Mouse (Mus musculus) limb, embryonic 14.5 days (tissue): ENCODE measurements around the gene Bicc1. TPM values are rescaled to one million over a fixed set of nuclear protein-coding genes. Genes with fewer than 3 reads are reported as not detected.

Experiments used
- ATAC-seq: fragments of 200-750 bp; cut with Nextera tagmentation; 2 replicates; pipeline ENCODE4 v1.8.0; 2017; ENCODE audit warnings: low read depth, moderate number of reproducible peaks, moderate TSS enrichment; ENCODE audit not compliant: low FRiP score
- DNase-seq: peaks from one replicate; pipeline ENCODE4 v3.0.0-alpha.2; 2015; ENCODE audit warnings: low spot score
- H3K27ac ChIP-seq: fragments of 300-500 bp; sonication (generic); replicated peaks from 2 replicates; pipeline ENCODE4 v1.5.1; 2014; ENCODE audit warnings: low read depth, mild to moderate bottlenecking, low read length, moderate library complexity, mixed read lengths
- H3K27me3 ChIP-seq: fragments of 300-500 bp; sonication (generic); 2 replicates; pipeline ENCODE4 v1.6.1; 2014; ENCODE audit warnings: low read length, mixed read lengths; ENCODE audit not compliant: control insufficient read depth, insufficient read depth
- H3K36me3 ChIP-seq: fragments of 300-500 bp; sonication (generic); 2 replicates; pipeline ENCODE4 v1.6.1; 2014; ENCODE audit warnings: mild to moderate bottlenecking, low read length, moderate library complexity, mixed read lengths; ENCODE audit not compliant: control insufficient read depth, insufficient read depth
- H3K4me1 ChIP-seq: fragments of 300-500 bp; sonication (generic); 2 replicates; pipeline ENCODE4 v1.6.1; 2014; ENCODE audit warnings: antibody characterized with exemption, low read length, mixed read lengths; ENCODE audit not compliant: control insufficient read depth, insufficient read depth
- H3K4me2 ChIP-seq: fragments of 300-500 bp; sonication (generic); replicated peaks from 2 replicates; pipeline ENCODE4 v1.6.1; 2014; ENCODE audit warnings: low read depth, mild to moderate bottlenecking, low read length, moderate library complexity; ENCODE audit not compliant: severe bottlenecking
- H3K4me3 ChIP-seq: fragments of 300-500 bp; sonication (generic); replicated peaks from 2 replicates; pipeline ENCODE4 v1.5.1; 2014; ENCODE audit warnings: low read length
- H3K9ac ChIP-seq: fragments of 300-500 bp; sonication (generic); 2 replicates; pipeline ENCODE4 v1.6.1; 2014; ENCODE audit warnings: mild to moderate bottlenecking, low read depth, low read length, moderate library complexity; ENCODE audit not compliant: severe bottlenecking
- H3K9me3 ChIP-seq: fragments of 300-500 bp; sonication (generic); 2 replicates; pipeline ENCODE4 v1.6.1; 2016; ENCODE audit warnings: low read length; ENCODE audit not compliant: control insufficient read depth
- POLR2A ChIP-seq: fragments of 200-500 bp; IDR thresholded peaks from 2 replicates; pipeline ENCODE4 v1.8.0; 2012; ENCODE audit warnings: inconsistent platforms, mild to moderate bottlenecking, moderate library complexity, borderline replicate concordance; ENCODE audit not compliant: insufficient read depth, insufficient read length; ENCODE audit errors: extremely low read depth
- WGBS: fragments of 180-500 bp; shearing (Covaris S2); extraction: QIAGEN DNeasy Blood & Tissue Kit; methylation state at CpG from one replicate; pipeline ENCODE4 v1.1.7; 2014; 5-methylcytosine and 5-hydroxymethylcytosine counted together
- polyA plus RNA-seq, 2 experiments: library from polyadenylated mRNA; depleted of rRNA in 1 of 2; stranded (reverse) in 1 of 2; unstranded in 1 of 2; fragments of >200 nt; fragmentation: Nextera tagmentation in 1 of 2; extraction: Ambion mirVana in 1 of 2; gene quantifications; 2 replicates each; pipeline versions ENCODE4 v1.2.1 to v1.2.3; 2012 to 2014

Gene Bicc1
- polyA plus RNA-seq, 2 experiments: 38.8 to 50.5 TPM

DNA sequence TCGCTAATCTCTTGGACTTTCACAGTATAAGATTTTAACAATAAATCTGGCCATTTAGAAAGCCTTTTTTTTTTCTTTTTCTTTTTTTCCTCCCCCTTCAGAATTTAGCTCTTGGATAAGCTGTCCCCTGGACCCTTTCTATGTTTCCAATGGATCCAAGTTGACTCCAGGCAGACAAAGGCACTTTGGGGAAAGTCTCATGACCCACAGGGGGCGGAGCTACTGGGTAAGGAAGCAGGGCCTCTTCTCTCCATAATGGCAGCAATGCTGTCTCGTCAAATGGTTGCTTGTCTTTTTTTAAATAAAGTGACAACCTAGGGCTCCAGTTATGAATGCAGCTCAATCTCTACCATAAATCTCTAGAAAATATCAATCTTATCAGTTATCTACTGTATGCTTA lies 235.6 kb downstream of the Bicc1 start:
- Histone ChIP-seq H3K36me3 (peaks cover 40% of the 10 kb centered on the region), H3K9me3 (no peaks in the 10 kb centered on the region), H3K4me1 (no peaks in the 10 kb centered on the region), H3K9ac (no peak overlapping the region), H3K4me2 (no peak overlapping the region), H3K27ac (no peak overlapping the region), H3K4me3 (no peak overlapping the region), H3K27me3 (no peaks in the 10 kb centered on the region)
- TF ChIP-seq POLR2A: no peak
- ATAC-seq (no peak), DNase-seq (no peak)
- 93% methylated on average over 3 of the region's 3 CpGs for WGBS

DNA sequence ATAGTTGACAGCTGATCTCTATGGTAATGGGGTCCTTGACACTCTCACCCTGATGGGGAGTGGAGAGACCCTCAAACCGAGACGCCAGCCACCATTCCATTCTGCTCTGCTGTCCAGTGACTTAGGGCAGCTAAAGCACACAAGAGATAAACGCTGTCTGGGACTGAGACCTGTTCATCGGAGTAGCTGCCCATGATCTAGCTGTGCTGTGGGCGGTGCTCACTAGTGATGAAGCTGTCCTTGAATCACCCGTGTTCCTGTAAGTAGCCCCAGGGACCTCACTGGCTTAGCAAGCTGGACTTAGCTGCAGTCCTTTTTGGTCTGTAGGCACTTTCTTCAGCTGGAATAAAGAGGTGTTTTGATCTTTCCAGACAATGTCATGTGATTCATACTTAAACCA lies 238.0 kb downstream of the Bicc1 start:
- TF ChIP-seq POLR2A: no peak
- no peaks in the 10 kb centered on the region for H3K9me3 ChIP-seq
- no peak overlapping the region for H3K27ac ChIP-seq
- H3K27me3 ChIP-seq: no peaks in the 10 kb centered on the region
- H3K9ac ChIP-seq: no peak overlapping the region
- peaks cover 22% of the 10 kb centered on the region for H3K36me3 ChIP-seq
- no peak overlapping the region for H3K4me3 ChIP-seq
- 90% methylated on average over 6 of the region's 6 CpGs for WGBS
- DNase-seq (no peak), ATAC-seq (no peak)
- H3K4me1 ChIP-seq: no peaks in the 10 kb centered on the region
- no peak overlapping the region for H3K4me2 ChIP-seq

DNA sequence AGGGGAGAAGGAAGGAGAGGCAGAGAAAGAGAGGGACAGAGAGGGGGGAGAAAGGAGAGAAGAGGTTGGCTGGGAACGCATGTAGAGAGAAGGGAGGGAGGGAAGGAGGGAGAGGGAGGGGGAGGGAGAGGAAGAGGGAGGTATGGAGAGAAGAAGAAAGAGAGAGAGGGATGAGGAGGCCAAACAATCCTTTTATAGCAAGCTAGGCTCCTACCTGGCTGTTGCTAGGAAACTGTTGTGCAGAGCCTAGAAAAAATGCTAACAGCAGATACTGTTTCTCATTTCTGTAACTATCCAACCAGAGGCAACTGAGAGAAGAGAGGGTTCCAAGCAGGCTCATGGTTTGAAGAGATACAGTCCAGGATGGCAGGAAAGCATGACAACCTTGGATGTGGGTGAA lies 239.6 kb downstream of the Bicc1 start:
- H3K27me3 ChIP-seq: no peaks in the 10 kb centered on the region
- H3K9me3 ChIP-seq: no peaks in the 10 kb centered on the region
- no peak overlapping the region for H3K27ac ChIP-seq
- H3K4me1 ChIP-seq: no peaks in the 10 kb centered on the region
- no peak overlapping the region for H3K4me3 ChIP-seq
- H3K4me2 ChIP-seq: no peak overlapping the region
- ATAC-seq (no peak), DNase-seq (no peak)
- peaks cover 15% of the 10 kb centered on the region for H3K36me3 ChIP-seq
- TF ChIP-seq POLR2A: no peak
- H3K9ac ChIP-seq: no peak overlapping the region
- 55% methylated on average over 1 of the region's 1 CpGs for WGBS

DNA sequence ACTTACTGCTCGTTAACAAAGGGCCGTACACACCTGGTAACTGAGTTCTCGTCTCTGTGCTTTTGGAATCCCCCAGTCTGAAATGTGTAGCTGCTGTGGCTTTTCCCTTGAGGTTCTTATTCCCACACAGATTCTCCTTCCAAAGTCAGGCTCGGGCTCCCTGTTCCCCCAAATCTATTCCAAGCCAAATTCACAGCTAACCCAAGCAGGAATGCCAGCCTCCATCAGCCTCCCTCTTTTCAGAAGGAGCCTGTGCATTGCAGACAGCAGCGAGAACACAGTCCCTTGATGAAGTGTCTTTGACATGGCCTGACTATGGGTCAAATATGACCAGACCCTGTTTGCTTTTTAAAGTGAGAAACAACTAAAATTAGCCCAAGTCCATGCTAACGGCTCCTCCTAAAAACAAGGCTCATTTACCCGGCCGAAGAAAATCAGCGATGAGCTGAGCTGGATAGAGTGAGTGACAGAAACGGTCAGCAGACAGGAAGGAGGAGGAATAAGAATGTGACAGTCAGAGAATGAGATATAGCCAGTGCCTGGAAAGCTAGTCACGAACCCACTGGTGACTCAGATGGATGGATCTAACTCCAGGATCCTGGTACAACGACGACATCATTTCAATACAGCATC lies 240.4 kb downstream of the Bicc1 start:
- no peaks in the 10 kb centered on the region for H3K9me3 ChIP-seq
- H3K36me3 ChIP-seq: peaks cover 11% of the 10 kb centered on the region; the same call in 1 of the 2 replicates
- no peaks in the 10 kb centered on the region for H3K27me3 ChIP-seq
- H3K4me1 ChIP-seq: no peaks in the 10 kb centered on the region
- no peak for ATAC-seq
- H3K4me3 ChIP-seq: no peak overlapping the region
- 74% methylated on average over 13 of the region's 13 CpGs for WGBS
- no peak for TF ChIP-seq POLR2A
- H3K9ac ChIP-seq: no peak overlapping the region
- no peak overlapping the region for H3K27ac ChIP-seq
- DNase-seq: no peak
- no peak overlapping the region for H3K4me2 ChIP-seq

DNA sequence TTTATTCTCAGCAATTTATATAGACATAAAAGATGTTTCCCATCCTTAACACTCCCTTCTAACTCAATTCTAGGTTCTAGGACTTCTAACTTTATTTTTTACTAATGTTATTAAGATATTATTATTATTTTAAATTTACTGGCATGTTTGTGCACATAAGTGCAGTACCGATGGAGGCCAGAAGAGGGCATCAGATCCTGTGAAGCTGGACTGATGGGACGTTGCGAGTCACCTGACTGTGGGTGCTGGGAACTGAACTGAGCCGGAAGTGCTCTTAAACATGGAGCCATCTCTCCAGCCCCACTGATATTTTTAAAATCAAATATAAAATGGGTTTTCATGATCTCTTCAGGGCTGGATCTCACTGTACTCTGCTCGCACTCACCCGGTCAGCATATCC lies 242.8 kb downstream of the Bicc1 start:
- H3K27me3 ChIP-seq: no peaks in the 10 kb centered on the region
- TF ChIP-seq POLR2A: no peak
- no peaks in the 10 kb centered on the region for H3K4me1 ChIP-seq
- H3K27ac ChIP-seq: no peak overlapping the region
- H3K4me3 ChIP-seq: no peak overlapping the region
- H3K4me2 ChIP-seq: no peak overlapping the region
- peaks cover 6% of the 10 kb centered on the region; the same call in 1 of the 2 replicates for H3K36me3 ChIP-seq
- WGBS: 87% methylated on average over 6 of the region's 6 CpGs
- no peak overlapping the region for H3K9ac ChIP-seq
- no peaks in the 10 kb centered on the region for H3K9me3 ChIP-seq
- no peak for ATAC-seq
- no peak for DNase-seq
